Mouse (Mus musculus) heart, postnatal 0 days (tissue): Measurements from ENCODE around the gene Pagr1b.

Source experiments
- CTCF ChIP-seq: IDR thresholded peaks from 2 replicates; pipeline ENCODE4 v1.5.1; 2016; ENCODE audit warnings: antibody characterized with exemption, control low read depth, low read depth
- EP300 ChIP-seq: IDR thresholded peaks from 2 replicates; pipeline ENCODE4 v1.6.1; 2016; ENCODE audit warnings: antibody characterized with exemption, low read depth

DNA sequence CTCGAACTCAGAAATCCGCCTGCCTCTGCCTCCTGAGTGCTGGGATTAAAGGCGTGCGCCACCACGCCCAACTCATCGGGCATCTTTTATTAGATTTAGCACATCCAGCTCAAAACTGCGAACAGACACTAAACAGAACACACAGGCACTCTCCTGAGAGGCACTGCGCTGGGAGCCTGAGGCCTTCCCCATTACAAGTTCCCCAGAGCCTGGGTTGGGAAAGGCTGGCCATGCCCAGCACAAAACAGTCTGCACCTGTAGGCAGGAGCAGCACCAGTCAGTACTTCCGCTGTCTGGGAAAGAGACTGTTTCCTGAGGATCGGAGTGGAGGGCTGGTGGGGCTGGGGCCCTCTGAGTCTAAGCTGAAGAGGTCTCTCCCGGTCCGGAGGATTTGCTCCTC is 1.3 kb downstream of the Pagr1b start:
- TF ChIP-seq EP300 (no peak), CTCF (no peak)
